Mouse (Mus musculus) gastrocnemius, postnatal 10 days (tissue): ENCODE results near the gene Rint1. TPM values are rescaled to one million over a fixed set of nuclear protein-coding genes. Genes with fewer than 3 reads are reported as not detected.
"Not testable (repeated sequence)": the region's sequence is repeated elsewhere in the genome, so short reads cannot be mapped to it uniquely, and the experiment has no call there.

Source experiments
- DNase-seq: peaks from one replicate; pipeline ENCODE4 v3.0.0; 2021; ENCODE audit warnings: mixed read lengths
- total RNA-seq, 2 experiments: library from RNA; stranded (reverse); gene quantifications; 2 replicates each; pipeline ENCODE4 v1.2.3; 2021

The Rint1 gene
- total RNA-seq, 2 experiments from 2014 or later = 9.8 to 13.8 TPM

GRCm38 (mm10) chr5:23826321-23827004, 39.0 kb downstream of the Rint1 start:
- DNase-seq = peak; percentile 76

- peak; percentile 44 for DNase-seq
Measured at GRCm38 (mm10) chr5:23830897-23831752, 43.6 kb downstream of the Rint1 start.

- DNase-seq = not testable (repeated sequence)
Measured at GRCm38 (mm10) chr5:23835691-23836090, 48.2 kb downstream of the Rint1 start.

GRCm38 (mm10) chr5:23838158-23838557, 50.6 kb downstream of the Rint1 start:
- no peak for DNase-seq

GRCm38 (mm10) chr5:23843674-23844530, 56.4 kb downstream of the Rint1 start, which contains the start of gene Tomm7:
Gene Tomm7, minus strand, starts transcription at chr5:23844161.
- peak; percentile 96 for DNase-seq

GRCm38 (mm10) chr5:23844531-23844841, 57.0 kb downstream of the Rint1 start:
- peak; percentile 55 for DNase-seq

GRCm38 (mm10) chr5:23845141-23845540, 57.6 kb downstream of the Rint1 start:
- DNase-seq = no peak

GRCm38 (mm10) chr5:23850345-23851159, 63.0 kb downstream of the Rint1 start:
- DNase-seq = peak; percentile 97

GRCm38 (mm10) chr5:23851160-23851555, 63.6 kb downstream of the Rint1 start:
- not testable (repeated sequence) for DNase-seq

GRCm38 (mm10) chr5:23852916-23853315, 65.4 kb downstream of the Rint1 start:
- DNase-seq = not testable (repeated sequence)

GRCm38 (mm10) chr5:23855484-23855883, 68.0 kb downstream of the Rint1 start:
- no peak for DNase-seq

- no peak for DNase-seq
Measured at GRCm38 (mm10) chr5:23856164-23856563, 68.7 kb downstream of the Rint1 start.

GRCm38 (mm10) chr5:23857189-23857588, 69.7 kb downstream of the Rint1 start:
- DNase-seq = no peak

GRCm38 (mm10) chr5:23858001-23858400, 70.5 kb downstream of the Rint1 start:
- DNase-seq = no peak

- DNase-seq = no peak
Measured at GRCm38 (mm10) chr5:23858643-23859042, 71.1 kb downstream of the Rint1 start.

- DNase-seq = no peak
Measured at GRCm38 (mm10) chr5:23859087-23859718, 71.7 kb downstream of the Rint1 start.

GRCm38 (mm10) chr5:23859896-23860295, 72.4 kb downstream of the Rint1 start:
- no peak for DNase-seq

GRCm38 (mm10) chr5:23861721-23862120, 74.2 kb downstream of the Rint1 start:
- DNase-seq = no peak

GRCm38 (mm10) chr5:23862291-23862690, 74.8 kb downstream of the Rint1 start:
- peak; percentile 85 for DNase-seq

- no peak for DNase-seq
Measured at GRCm38 (mm10) chr5:23863166-23864053, 75.9 kb downstream of the Rint1 start.
